20 mouse cellular contexts compared by ENCODE assay signal in the genomic region with DNA sequence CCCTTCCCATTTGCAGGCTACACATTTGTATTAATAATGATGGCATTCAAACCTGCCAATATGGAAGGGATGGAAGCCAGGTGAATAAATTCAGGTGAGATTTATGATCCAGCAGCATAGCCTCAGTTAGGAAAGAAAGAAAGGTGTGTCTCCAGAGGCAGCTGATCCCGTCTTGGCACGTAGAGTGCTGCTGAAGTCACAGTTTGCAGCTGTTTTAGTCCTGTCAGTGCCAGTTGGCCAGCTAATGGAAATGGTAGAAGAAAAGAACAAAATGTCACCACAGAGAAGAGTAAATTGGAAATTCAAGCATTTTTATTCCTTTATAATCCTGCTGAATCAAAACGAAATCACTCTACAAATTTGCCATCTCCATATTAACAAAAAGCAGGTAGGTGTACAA.
"Had no signal": no experiment of that assay in that cellular context is flagged by ENCODE, and none has a peak within 500 bp of the region (broad histone marks: within the 10 kb centered on the region; RNA-seq: fewer than 3 reads in every experiment).

No protein-coding gene starts in this region.

- H3K9ac ChIP-seq: limb, embryonic 15.5 days; liver, embryonic 14.5 days; liver, postnatal 0 days; lung, embryonic 14.5 days; midbrain, embryonic 12.5 days; neural tube, embryonic 12.5 days had no signal

- H3K9me3 ChIP-seq: limb, embryonic 15.5 days; midbrain, embryonic 12.5 days; neural tube, embryonic 12.5 days had no signal

- DNase-seq: kidney, adult 18-20 months; kidney, adult 9 months; kidney, postnatal 14 days; kidney, postnatal 4 days; left cerebral cortex, postnatal 4 days; liver, postnatal 0 days; lung, embryonic 14.5 days; retina, postnatal 1 day; thymus, adult 2 months; thymus, postnatal 14 days; thymus, postnatal 4 days had no signal

- H3K4me3 ChIP-seq: limb, embryonic 15.5 days; midbrain, embryonic 12.5 days; neural tube, embryonic 12.5 days had no signal

- H3K4me2 ChIP-seq: limb, embryonic 15.5 days; liver, embryonic 11.5 days; lung, embryonic 14.5 days; midbrain, embryonic 12.5 days; neural tube, embryonic 12.5 days had no signal

- H3K36me3 ChIP-seq: limb, embryonic 15.5 days; midbrain, embryonic 12.5 days; neural tube, embryonic 12.5 days had no signal

- H3K27ac ChIP-seq: limb, embryonic 15.5 days; liver, embryonic 14.5 days; macrophage; midbrain, embryonic 12.5 days; neural tube, embryonic 12.5 days; stomach, postnatal 0 days had no signal

- ATAC-seq: liver, postnatal 0 days; lung, postnatal 0 days; midbrain, embryonic 16.5 days had no signal

- H3K27me3 ChIP-seq: limb, embryonic 15.5 days; midbrain, embryonic 12.5 days; neural tube, embryonic 12.5 days had no signal

- H3K4me1 ChIP-seq: limb, embryonic 15.5 days; midbrain, embryonic 12.5 days; neural tube, embryonic 12.5 days had no signal
